Mouse (Mus musculus): ENCODE data around the gene Fam50a. TPM values are rescaled to one million over a fixed set of nuclear protein-coding genes. Genes with fewer than 3 reads are reported as not detected.
A peak's percentile ranks its signal among the peaks of the same experiment; 100 is the strongest.

Fam50a gene
- polyA plus RNA-seq, 1 experiment from 2014 or later = 68.8 TPM

DNA sequence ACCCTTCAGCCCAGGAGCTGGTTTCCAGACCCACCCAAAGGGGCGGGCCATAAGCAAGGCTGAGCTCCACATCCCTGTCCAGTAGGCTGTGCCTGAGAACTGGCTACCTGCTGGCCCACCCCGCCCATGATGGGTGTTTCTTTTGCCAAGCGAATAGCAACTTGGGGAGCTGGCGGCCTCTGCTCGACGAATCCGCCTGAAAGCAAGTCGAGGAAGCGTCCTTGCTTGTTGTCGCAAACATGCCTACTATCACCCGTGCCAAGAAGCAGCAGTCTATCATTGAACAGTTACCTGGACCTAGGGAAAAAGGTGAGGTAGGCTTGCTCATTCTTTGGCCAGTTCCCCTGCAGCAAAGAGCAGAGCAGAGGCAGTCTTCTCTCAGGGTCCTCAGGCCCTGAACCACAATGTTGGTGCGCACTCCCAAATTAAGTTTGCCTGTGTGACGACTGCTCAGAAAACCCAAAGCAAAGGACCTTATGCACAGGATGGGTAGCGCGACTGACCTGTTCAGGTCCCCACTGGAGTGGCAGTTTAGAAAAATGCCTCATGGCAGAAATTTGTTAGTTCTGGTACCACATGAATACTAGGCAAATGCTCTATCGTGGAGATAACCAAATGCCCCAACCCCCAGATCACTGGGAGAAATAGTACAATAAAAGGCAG is 31.0 kb upstream of the Fam50a start, which contains the start of the genes Taz and Dnase1l1:
TSS of gene Taz (plus strand) at position 181 of the 663 bp plus-strand sequence.
TSS of gene Dnase1l1 (minus strand) at position 606 of the 663 bp plus-strand sequence.
- WGBS = 19% methylated on average over 16 of the region's 16 CpGs
- H3K27me3 ChIP-seq (replicated peaks; ENCODE audit: control insufficient read depth, insufficient read depth, low read length) = no peaks in the 10 kb centered on the region
- H3K9ac ChIP-seq (replicated peaks; ENCODE audit: low read depth, low read length) = peak within 1 kb of the TSS; percentile 78
- H3K36me3 ChIP-seq (ENCODE audit: control insufficient read depth, insufficient read depth) = no peaks in the 10 kb centered on the region
- ATAC-seq = peak; percentile 41
- peak within 1 kb of the TSS; percentile 61 for H3K4me3 ChIP-seq (replicated peaks; ENCODE audit: low read length)
- H3K27ac ChIP-seq (ENCODE audit: low read length) = peak within 1 kb of the TSS; percentile 65
- peak within 1 kb of the TSS; percentile 74 for H3K4me2 ChIP-seq (ENCODE audit: low read length)
- H3K9me3 ChIP-seq (ENCODE audit: control insufficient read depth, low read length) = no peaks in the 10 kb centered on the region
- H3K4me1 ChIP-seq (replicated peaks; ENCODE audit: control insufficient read depth, insufficient read depth, low read length) = peaks cover 18% of the 10 kb centered on the region

DNA sequence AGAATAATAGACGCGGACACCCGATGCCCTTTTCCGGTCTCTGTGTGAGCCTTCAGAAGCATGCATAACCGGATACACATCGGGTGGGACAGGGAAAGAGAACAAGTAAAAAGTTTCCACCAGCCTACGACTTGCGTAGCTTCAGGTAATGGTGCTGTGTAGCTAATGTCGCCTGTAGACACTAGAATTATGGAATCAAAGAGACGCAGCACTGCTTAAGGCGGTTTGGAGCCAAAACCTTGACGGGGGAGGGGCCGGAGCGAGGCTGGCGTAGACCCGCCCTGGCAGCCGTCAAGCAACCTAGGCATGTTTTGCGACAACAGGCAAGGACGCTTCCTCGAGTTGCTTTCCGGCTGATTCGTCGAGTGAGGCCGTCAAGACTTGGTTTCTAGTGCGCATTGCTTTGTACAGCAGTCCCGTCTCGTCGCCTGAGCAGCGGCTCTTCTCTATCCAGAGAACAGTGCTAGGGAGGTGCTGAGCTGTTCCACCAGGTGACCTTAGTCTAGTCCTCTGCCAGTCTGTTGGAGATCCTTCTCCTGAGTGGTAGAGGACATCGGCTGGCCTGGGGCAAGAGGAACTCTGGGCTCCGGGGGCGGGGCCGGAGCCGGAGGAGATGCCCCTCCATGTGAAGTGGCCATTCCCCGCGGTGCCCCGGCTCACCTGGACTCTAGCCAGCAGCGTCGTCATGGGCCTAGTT is 30.3 kb upstream of the Fam50a start:
- Histone ChIP-seq H3K9me3 (ENCODE audit: control insufficient read depth, low read length) (no peaks in the 10 kb centered on the region), H3K4me2 (ENCODE audit: low read length) (peak overlapping the region; percentile 74), H3K4me3 (replicated peaks; ENCODE audit: low read length) (peak overlapping the region; percentile 61), H3K27me3 (replicated peaks; ENCODE audit: control insufficient read depth, insufficient read depth, low read length) (no peaks in the 10 kb centered on the region), H3K27ac (ENCODE audit: low read length) (peak overlapping the region; percentile 65), H3K4me1 (replicated peaks; ENCODE audit: control insufficient read depth, insufficient read depth, low read length) (peaks cover 18% of the 10 kb centered on the region), H3K36me3 (ENCODE audit: control insufficient read depth, insufficient read depth) (no peaks in the 10 kb centered on the region), H3K9ac (replicated peaks; ENCODE audit: low read depth, low read length) (peak overlapping the region; percentile 78)
- peak; percentile 87 for ATAC-seq
- 25% methylated on average over 39 of the region's 39 CpGs for WGBS

DNA sequence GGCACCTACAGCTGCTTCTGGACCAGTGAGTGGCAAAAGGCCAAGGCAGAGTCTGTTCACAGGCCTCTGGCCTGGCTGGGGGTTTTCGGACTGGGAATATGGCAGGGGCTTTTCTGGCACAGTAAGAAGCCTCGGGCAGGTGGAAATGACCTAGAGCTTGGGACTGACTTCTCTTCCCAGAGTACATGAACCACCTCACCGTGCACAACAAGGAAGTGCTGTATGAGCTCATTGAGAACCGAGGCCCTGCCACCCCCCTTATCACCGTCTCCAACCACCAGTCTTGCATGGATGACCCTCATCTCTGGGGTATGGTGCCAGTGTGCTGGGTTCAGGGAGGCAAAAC is 29.8 kb upstream of the Fam50a start:
- no peaks in the 10 kb centered on the region for H3K9me3 ChIP-seq (ENCODE audit: control insufficient read depth, low read length)
- no peak for ATAC-seq
- H3K4me3 ChIP-seq (replicated peaks; ENCODE audit: low read length) = peak overlapping the region; percentile 61
- peak overlapping the region; percentile 65; the same call in 1 of the 2 replicates for H3K27ac ChIP-seq (ENCODE audit: low read length)
- H3K36me3 ChIP-seq (ENCODE audit: control insufficient read depth, insufficient read depth) = no peaks in the 10 kb centered on the region
- WGBS = 41% methylated on average over 5 of the region's 5 CpGs
- H3K4me1 ChIP-seq (replicated peaks; ENCODE audit: control insufficient read depth, insufficient read depth, low read length) = peaks cover 18% of the 10 kb centered on the region
- peak overlapping the region; percentile 59 for H3K4me2 ChIP-seq (ENCODE audit: low read length)
- peak overlapping the region; percentile 78 for H3K9ac ChIP-seq (replicated peaks; ENCODE audit: low read depth, low read length)
- no peaks in the 10 kb centered on the region for H3K27me3 ChIP-seq (replicated peaks; ENCODE audit: control insufficient read depth, insufficient read depth, low read length)

DNA sequence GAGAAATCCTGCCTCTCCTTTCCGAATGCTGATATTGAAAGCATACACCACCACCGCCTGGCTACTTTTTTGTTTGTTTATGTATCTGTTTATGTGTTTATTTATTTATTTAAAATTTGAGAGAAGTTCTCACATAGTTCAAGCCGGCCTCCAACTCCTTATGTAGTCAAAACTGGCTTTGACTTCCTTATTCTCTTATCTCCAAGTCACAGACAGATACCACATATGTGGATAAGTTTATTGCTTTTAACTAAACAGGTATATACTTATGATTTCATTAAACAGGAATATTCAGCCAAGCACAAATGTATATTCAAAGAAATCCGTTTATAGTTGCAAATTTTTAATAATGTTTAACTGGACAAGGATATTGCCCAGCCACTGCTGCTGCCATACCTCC is 19.4 kb upstream of the Fam50a start:
- WGBS = 81% methylated on average over 4 of the region's 4 CpGs
- no peak for ATAC-seq
- Histone ChIP-seq H3K9ac (replicated peaks; ENCODE audit: low read depth, low read length) (no peak overlapping the region), H3K27ac (ENCODE audit: low read length) (no peak overlapping the region), H3K4me3 (replicated peaks; ENCODE audit: low read length) (no peak overlapping the region), H3K4me2 (ENCODE audit: low read length) (no peak overlapping the region), H3K27me3 (replicated peaks; ENCODE audit: control insufficient read depth, insufficient read depth, low read length) (no peaks in the 10 kb centered on the region), H3K9me3 (ENCODE audit: control insufficient read depth, low read length) (no peaks in the 10 kb centered on the region), H3K4me1 (replicated peaks; ENCODE audit: control insufficient read depth, insufficient read depth, low read length) (peaks cover 6% of the 10 kb centered on the region), H3K36me3 (ENCODE audit: control insufficient read depth, insufficient read depth) (no peaks in the 10 kb centered on the region)

DNA sequence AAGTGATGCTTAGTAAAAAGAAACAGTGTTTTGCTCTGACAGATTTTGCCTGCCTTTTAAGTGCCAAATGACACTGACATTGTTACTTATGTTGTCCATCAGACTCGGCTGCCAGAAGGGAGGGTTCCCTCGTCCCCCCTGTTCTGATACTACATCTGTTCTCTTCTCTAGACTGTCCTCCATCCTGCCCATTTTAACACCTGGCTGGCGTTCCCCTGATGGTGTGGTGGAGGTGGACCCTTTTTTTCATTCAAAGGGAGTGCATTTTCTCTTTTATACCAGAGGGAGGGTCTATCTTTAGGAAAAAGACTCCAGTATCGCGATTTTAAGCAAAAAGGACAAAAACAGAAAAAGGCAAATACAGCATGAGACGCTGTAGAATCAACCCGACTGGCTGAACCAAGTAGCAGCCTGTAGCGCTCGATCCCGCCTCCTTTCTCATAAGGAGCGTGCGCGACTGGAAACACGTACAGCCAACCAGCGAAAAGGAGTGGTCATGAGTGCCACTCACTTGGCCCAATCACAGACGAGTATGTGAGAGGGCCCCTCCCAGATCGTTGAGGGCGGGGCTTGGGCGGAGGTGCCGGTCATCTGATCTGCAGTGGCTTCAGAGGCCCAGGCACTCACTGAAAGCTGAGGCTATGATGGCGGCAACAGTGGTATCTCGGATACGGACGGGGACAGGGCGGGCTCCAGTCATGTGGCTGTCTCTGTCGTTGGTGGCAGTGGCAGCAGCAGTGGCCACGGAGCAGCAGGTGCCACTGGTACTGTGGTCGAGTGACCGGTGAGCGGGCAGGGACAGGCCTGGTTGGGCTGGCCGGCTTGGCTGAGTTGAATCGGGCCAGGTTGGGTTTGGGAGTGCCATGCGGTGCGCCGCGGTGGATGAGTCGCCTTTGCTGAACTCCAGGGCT is 16.0 kb upstream of the Fam50a start, which contains the start of gene Atp6ap1:
TSS of gene Atp6ap1 (plus strand) at position 560 of the 911 bp plus-strand sequence.
- Histone ChIP-seq H3K27ac (ENCODE audit: low read length) (peak within 1 kb of the TSS; percentile 85), H3K4me2 (ENCODE audit: low read length) (peak within 1 kb of the TSS; percentile 71), H3K4me3 (replicated peaks; ENCODE audit: low read length) (peak within 1 kb of the TSS; percentile 71), H3K4me1 (replicated peaks; ENCODE audit: control insufficient read depth, insufficient read depth, low read length) (peaks cover 12% of the 10 kb centered on the region), H3K9me3 (ENCODE audit: control insufficient read depth, low read length) (no peaks in the 10 kb centered on the region), H3K9ac (replicated peaks; ENCODE audit: low read depth, low read length) (peak within 1 kb of the TSS; percentile 81), H3K27me3 (replicated peaks; ENCODE audit: control insufficient read depth, insufficient read depth, low read length) (no peaks in the 10 kb centered on the region), H3K36me3 (ENCODE audit: control insufficient read depth, insufficient read depth) (0 out of 2 replicates have a peak, but pooled peaks cover 3% of the 10 kb centered on the region)
- ATAC-seq = peak; percentile 99
- WGBS = 16% methylated on average over 37 of the region's 37 CpGs

DNA sequence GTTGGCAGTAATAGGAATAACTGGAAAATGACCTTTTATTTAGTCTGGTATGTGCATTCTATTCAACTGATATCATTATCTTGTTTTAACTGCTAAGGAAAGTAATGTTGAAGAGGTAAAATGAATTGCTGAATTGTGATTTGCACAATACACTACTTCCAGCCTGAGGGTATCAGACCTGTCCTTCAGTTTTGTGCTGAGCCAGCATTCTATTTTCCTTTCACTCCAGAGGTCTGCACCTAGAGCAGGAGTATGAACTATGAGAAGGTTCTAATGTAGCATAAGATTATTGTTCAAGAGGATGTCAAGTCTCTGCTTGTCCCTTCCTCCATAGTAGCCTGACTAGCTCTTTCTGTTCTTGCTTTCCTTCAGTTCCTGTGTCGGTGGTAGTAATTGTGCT is 14.5 kb upstream of the Fam50a start:
- H3K9me3 ChIP-seq (ENCODE audit: control insufficient read depth, low read length) = no peaks in the 10 kb centered on the region
- no peak overlapping the region for H3K4me2 ChIP-seq (ENCODE audit: low read length)
- H3K4me1 ChIP-seq (replicated peaks; ENCODE audit: control insufficient read depth, insufficient read depth, low read length) = peaks cover 12% of the 10 kb centered on the region
- H3K36me3 ChIP-seq (ENCODE audit: control insufficient read depth, insufficient read depth) = peaks cover 3% of the 10 kb centered on the region; the same call in 1 of the 2 replicates
- H3K9ac ChIP-seq (replicated peaks; ENCODE audit: low read depth, low read length) = no peak overlapping the region
- no peak overlapping the region for H3K4me3 ChIP-seq (replicated peaks; ENCODE audit: low read length)
- H3K27ac ChIP-seq (ENCODE audit: low read length) = no peak overlapping the region
- WGBS = 82% methylated on average over 1 of the region's 1 CpGs
- ATAC-seq = no peak
- H3K27me3 ChIP-seq (replicated peaks; ENCODE audit: control insufficient read depth, insufficient read depth, low read length) = no peaks in the 10 kb centered on the region

DNA sequence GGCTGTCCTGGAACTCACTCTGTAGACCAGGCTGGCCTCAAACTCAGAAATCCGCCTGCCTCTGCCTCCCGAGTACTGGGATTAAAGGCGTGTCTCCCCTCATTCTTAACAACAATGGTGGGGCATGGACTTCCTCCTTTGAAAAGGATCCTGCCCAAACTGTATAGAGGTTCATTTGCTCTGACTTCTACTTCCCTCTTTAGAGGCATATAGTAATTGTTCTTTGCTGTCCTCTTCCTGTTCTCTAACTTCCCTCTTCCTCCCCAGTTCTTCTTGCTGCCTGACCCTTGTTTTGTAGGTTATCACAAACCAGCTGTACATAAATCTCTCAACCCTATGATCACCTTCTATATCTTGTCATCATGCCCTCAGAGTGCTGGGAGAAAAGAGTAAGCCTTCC is 13.1 kb upstream of the Fam50a start:
- peaks cover 12% of the 10 kb centered on the region for H3K4me1 ChIP-seq (replicated peaks; ENCODE audit: control insufficient read depth, insufficient read depth, low read length)
- H3K4me2 ChIP-seq (ENCODE audit: low read length) = no peak overlapping the region
- peaks cover 3% of the 10 kb centered on the region; the same call in 1 of the 2 replicates for H3K36me3 ChIP-seq (ENCODE audit: control insufficient read depth, insufficient read depth)
- H3K9me3 ChIP-seq (ENCODE audit: control insufficient read depth, low read length) = no peaks in the 10 kb centered on the region
- ATAC-seq = no peak
- H3K27me3 ChIP-seq (replicated peaks; ENCODE audit: control insufficient read depth, insufficient read depth, low read length) = no peaks in the 10 kb centered on the region
- H3K27ac ChIP-seq (ENCODE audit: low read length) = no peak overlapping the region
- H3K4me3 ChIP-seq (replicated peaks; ENCODE audit: low read length) = no peak overlapping the region
- 86% methylated on average over 3 of the region's 3 CpGs for WGBS
- no peak overlapping the region for H3K9ac ChIP-seq (replicated peaks; ENCODE audit: low read depth, low read length)

DNA sequence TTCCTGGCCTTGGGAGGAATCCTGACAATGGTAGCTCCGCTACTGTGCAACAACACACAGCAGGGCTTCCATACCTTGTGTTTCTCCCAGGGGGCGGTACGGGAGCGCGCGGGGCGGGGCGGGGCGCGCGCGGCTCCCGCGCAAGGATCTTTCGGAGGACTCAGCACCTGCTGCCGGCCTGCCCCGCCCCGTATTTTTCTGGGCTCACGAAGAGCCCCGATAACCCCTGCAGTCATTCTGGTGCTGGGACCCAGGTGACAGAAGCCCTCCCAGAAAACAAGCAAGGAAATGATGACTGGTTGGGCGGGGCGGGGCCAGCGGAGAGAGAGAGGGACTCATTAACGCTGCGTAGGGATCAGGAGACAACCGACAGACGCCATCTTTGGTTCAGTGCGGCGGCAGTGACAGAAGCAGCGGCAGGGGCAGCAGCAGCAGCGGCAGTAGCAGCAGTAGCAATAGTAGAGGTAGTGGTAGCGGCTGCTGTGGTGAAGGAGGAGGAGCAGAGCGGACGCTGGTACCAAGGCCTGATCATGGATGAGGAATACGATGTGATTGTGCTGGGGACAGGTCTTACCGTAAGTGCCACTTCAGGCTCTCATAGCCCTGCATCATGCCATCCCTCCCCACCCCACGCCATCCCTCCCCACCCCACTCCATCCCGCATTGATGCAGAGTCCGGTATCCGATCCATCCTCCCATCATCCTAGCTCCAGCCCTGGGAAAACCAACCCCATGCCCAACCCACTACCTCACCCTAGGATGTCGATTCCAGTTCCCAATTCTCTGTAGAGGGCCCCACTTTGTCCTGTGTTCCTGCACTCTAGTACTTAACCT is 7.7 kb upstream of the Fam50a start, which contains the start of gene Gdi1:
TSS of gene Gdi1 (plus strand) at position 132 of the 834 bp plus-strand sequence.
- H3K9me3 ChIP-seq (ENCODE audit: control insufficient read depth, low read length) = no peaks in the 10 kb centered on the region

More for the DNA sequence above, 7.7 kb upstream of the Fam50a start, which contains the start of gene Gdi1:
- Histone ChIP-seq H3K4me3 (replicated peaks; ENCODE audit: low read length) (peak within 1 kb of the TSS; percentile 67), H3K9ac (replicated peaks; ENCODE audit: low read depth, low read length) (peak within 1 kb of the TSS; percentile 76), H3K27ac (ENCODE audit: low read length) (peak within 1 kb of the TSS; percentile 96), H3K4me2 (ENCODE audit: low read length) (peak within 1 kb of the TSS; percentile 70), H3K4me1 (replicated peaks; ENCODE audit: control insufficient read depth, insufficient read depth, low read length) (peaks cover 11% of the 10 kb centered on the region), H3K36me3 (ENCODE audit: control insufficient read depth, insufficient read depth) (peaks cover 6% of the 10 kb centered on the region; the same call in 1 of the 2 replicates), H3K27me3 (replicated peaks; ENCODE audit: control insufficient read depth, insufficient read depth, low read length) (no peaks in the 10 kb centered on the region)
- 18% methylated on average over 41 of the region's 41 CpGs for WGBS
- peak; percentile 84 for ATAC-seq

Data from forebrain, embryonic 16.5 days (tissue).